Mouse (Mus musculus): Measurements from ENCODE around the gene Arf1. TPM values are rescaled to one million over a fixed set of nuclear protein-coding genes. Genes with fewer than 3 reads are reported as not detected.
A peak's percentile ranks its signal among the peaks of the same experiment; 100 is the strongest.
"Not testable (repeated sequence)": the region's sequence is repeated elsewhere in the genome, so short reads cannot be mapped to it uniquely, and the experiment has no call there.

The Arf1 gene
- polyA plus RNA-seq, 1 experiment from 2014 or later, result 605 TPM

DNA sequence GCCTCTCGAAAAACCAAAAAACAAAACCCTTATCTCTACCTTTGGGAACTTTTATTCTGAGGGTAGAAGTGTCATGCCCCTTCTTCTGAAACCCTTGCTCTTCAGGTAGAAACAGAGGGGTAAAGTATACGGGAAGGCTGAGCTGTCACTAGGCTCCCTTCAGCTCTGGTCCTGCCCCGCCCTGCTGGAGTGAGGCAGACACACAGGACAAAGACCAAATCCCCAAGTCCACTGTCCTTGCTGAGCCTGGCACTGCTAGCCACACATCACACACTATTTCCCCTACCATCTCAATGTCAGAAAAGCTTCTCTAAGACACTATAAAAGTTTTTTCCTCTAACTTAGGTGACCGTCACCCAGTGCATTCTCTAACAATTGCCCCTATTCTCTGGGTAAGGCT, 5.8 kb downstream of the Arf1 start:
- Histone ChIP-seq H3K36me3 (ENCODE audit: control insufficient read depth, insufficient read depth) (peaks cover 4% of the 10 kb centered on the region; the same call in 1 of the 2 replicates), H3K27ac (ENCODE audit: low read depth, low read length) (no peak overlapping the region; the same call in 1 of the 2 replicates), H3K4me1 (replicated peaks; ENCODE audit: control insufficient read depth, insufficient read depth, low read length) (peaks cover 31% of the 10 kb centered on the region), H3K4me2 (replicated peaks; ENCODE audit: low read depth) (no peak overlapping the region; the same call in 1 of the 2 replicates), H3K9ac (ENCODE audit: low read depth, low read length) (no peak overlapping the region), H3K9me3 (ENCODE audit: control insufficient read depth) (no peaks in the 10 kb centered on the region), H3K27me3 (replicated peaks; ENCODE audit: control insufficient read depth, insufficient read depth, low read length) (no peaks in the 10 kb centered on the region), H3K4me3 (ENCODE audit: low read depth, low read length) (no peak overlapping the region)
- WGBS, result 65% methylated on average over 4 of the region's 4 CpGs
- TF ChIP-seq CTCF (IDR thresholded peaks at IDR 0.05; ENCODE audit: low read depth), result no peak
- no peak for ATAC-seq

DNA sequence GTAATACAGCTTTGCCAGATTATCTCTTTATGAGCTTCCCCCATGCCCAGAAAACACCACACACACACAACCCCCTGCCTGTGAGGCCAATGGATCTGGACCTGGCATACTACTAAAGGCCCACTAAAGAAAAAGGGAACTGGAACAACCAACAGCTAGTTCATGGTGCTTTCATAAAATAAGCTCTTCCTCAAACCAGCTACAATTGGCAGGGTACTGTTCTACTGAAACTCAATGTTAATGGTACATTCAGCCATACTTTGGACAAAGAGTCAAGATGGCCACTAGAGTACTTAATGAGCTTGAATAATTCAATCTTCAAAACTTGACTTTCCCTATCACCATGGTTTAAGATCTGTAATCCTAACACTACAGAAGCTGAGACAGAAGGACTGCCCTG, 6.5 kb downstream of the Arf1 start:
- no peak for TF ChIP-seq CTCF (IDR thresholded peaks at IDR 0.05; ENCODE audit: low read depth)
- H3K9me3 ChIP-seq (ENCODE audit: control insufficient read depth), result no peaks in the 10 kb centered on the region
- H3K4me3 ChIP-seq (ENCODE audit: low read depth, low read length), result no peak overlapping the region
- H3K27ac ChIP-seq (ENCODE audit: low read depth, low read length), result no peak overlapping the region
- H3K9ac ChIP-seq (ENCODE audit: low read depth, low read length), result no peak overlapping the region
- no peak overlapping the region for H3K4me2 ChIP-seq (replicated peaks; ENCODE audit: low read depth)
- ATAC-seq, result no peak
- H3K36me3 ChIP-seq (ENCODE audit: control insufficient read depth, insufficient read depth), result peaks cover 4% of the 10 kb centered on the region; the same call in 1 of the 2 replicates
- H3K27me3 ChIP-seq (replicated peaks; ENCODE audit: control insufficient read depth, insufficient read depth, low read length), result no peaks in the 10 kb centered on the region
- H3K4me1 ChIP-seq (replicated peaks; ENCODE audit: control insufficient read depth, insufficient read depth, low read length), result peaks cover 31% of the 10 kb centered on the region

DNA sequence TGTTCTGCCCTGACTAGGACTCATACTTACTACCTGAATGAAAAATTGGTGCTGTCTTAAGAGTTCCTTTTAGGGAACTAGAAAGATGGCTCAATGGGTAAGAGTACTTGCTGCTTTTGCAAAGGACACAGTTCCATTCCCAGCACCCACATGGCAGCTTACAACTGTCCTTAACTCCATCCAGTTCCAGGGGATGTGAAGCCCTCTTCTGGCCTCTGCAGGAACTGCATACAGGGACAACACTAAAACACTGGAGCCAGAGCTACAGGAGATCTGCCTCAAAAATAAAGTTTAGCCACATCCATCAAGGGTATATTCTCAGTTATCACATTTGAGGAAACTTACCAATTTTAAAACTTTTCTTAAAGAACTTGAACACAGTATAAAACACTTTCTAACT, 9.0 kb downstream of the Arf1 start:
- Histone ChIP-seq H3K36me3 (ENCODE audit: control insufficient read depth, insufficient read depth) (peaks cover 4% of the 10 kb centered on the region), H3K27ac (ENCODE audit: low read depth, low read length) (no peak overlapping the region), H3K9ac (ENCODE audit: low read depth, low read length) (no peak overlapping the region), H3K4me1 (replicated peaks; ENCODE audit: control insufficient read depth, insufficient read depth, low read length) (peaks cover 22% of the 10 kb centered on the region), H3K4me3 (ENCODE audit: low read depth, low read length) (no peak overlapping the region), H3K4me2 (replicated peaks; ENCODE audit: low read depth) (no peak overlapping the region), H3K9me3 (ENCODE audit: control insufficient read depth) (no peaks in the 10 kb centered on the region), H3K27me3 (replicated peaks; ENCODE audit: control insufficient read depth, insufficient read depth, low read length) (no peaks in the 10 kb centered on the region)
- TF ChIP-seq CTCF (IDR thresholded peaks at IDR 0.05; ENCODE audit: low read depth), result peak; percentile 71
- ATAC-seq, result no peak

DNA sequence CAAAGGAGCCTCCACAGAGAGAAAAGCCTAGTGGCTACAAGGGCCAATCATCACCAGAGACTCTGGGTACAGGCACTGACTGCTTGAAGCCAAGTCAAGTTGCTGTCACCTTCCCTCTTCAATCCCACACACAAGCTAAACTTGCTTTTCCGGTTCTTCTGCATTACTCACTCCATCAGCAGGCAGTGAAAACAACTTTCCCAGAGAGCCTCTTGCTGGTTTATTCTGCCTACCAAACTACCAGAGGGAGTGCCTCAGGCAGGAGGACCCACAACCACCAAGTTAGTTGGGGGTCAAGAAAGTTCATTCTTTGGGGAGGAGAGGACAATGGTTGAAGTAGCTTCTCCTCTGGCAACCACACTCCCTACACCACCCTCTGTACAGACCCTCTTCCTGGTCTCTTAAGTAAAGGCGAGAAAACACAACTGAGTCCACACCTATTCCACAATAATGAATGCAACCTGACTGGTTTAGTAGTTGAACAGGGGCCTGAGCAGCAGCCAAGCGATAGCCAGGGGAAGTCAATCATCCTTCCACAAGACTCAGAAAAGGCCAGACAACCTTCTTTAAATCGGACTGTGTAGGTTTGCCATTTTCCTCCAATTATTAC, 9.6 kb downstream of the Arf1 start:
- H3K27ac ChIP-seq (ENCODE audit: low read depth, low read length), result no peak overlapping the region

DNA sequence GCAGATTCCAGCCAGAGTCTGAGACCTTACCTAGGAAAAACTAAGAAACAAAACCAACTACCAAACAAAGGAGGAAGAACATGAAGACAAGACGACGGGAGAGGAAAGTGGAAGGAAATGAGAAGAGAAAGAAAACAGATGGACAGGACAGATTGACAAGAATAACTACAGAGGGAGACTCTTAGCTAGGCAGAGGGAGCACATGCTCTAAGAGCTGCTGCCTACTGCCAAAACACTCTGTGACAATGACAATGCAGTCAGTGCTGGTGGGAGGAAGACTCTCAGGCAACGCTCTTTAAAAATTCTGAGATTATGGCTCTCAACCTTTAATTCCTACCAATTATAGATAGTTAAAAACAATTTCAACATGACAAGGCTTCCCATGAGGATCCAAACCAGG, 11.1 kb downstream of the Arf1 start:
- no peak overlapping the region for H3K27ac ChIP-seq (ENCODE audit: low read depth, low read length)
- 74% methylated on average over 3 of the region's 3 CpGs for WGBS
- no peak for TF ChIP-seq CTCF (IDR thresholded peaks at IDR 0.05; ENCODE audit: low read depth)
- H3K9me3 ChIP-seq (ENCODE audit: control insufficient read depth), result no peaks in the 10 kb centered on the region
- H3K4me1 ChIP-seq (replicated peaks; ENCODE audit: control insufficient read depth, insufficient read depth, low read length), result peaks cover 14% of the 10 kb centered on the region
- no peak overlapping the region for H3K9ac ChIP-seq (ENCODE audit: low read depth, low read length)
- no peak overlapping the region for H3K4me3 ChIP-seq (ENCODE audit: low read depth, low read length)
- no peaks in the 10 kb centered on the region for H3K27me3 ChIP-seq (replicated peaks; ENCODE audit: control insufficient read depth, insufficient read depth, low read length)
- H3K4me2 ChIP-seq (replicated peaks; ENCODE audit: low read depth), result no peak overlapping the region
- peaks cover 8% of the 10 kb centered on the region for H3K36me3 ChIP-seq (ENCODE audit: control insufficient read depth, insufficient read depth)
- no peak for ATAC-seq

More for the DNA sequence above, 9.6 kb downstream of the Arf1 start:
- H3K4me1 ChIP-seq (replicated peaks; ENCODE audit: control insufficient read depth, insufficient read depth, low read length), result peaks cover 22% of the 10 kb centered on the region
- peak; percentile 43 for ATAC-seq
- 40% methylated on average over 4 of the region's 4 CpGs for whole genome bisulfite sequencing
- H3K4me3 ChIP-seq (ENCODE audit: low read depth, low read length), result no peak overlapping the region
- TF ChIP-seq CTCF (IDR thresholded peaks at IDR 0.05; ENCODE audit: low read depth), result no peak
- no peaks in the 10 kb centered on the region for H3K27me3 ChIP-seq (replicated peaks; ENCODE audit: control insufficient read depth, insufficient read depth, low read length)
- H3K36me3 ChIP-seq (ENCODE audit: control insufficient read depth, insufficient read depth), result peaks cover under 1% of the 10 kb centered on the region
- no peaks in the 10 kb centered on the region for H3K9me3 ChIP-seq (ENCODE audit: control insufficient read depth)
- no peak overlapping the region for H3K9ac ChIP-seq (ENCODE audit: low read depth, low read length)
- peak overlapping the region; percentile 24; the same call in 1 of the 2 replicates for H3K4me2 ChIP-seq (replicated peaks; ENCODE audit: low read depth)

DNA sequence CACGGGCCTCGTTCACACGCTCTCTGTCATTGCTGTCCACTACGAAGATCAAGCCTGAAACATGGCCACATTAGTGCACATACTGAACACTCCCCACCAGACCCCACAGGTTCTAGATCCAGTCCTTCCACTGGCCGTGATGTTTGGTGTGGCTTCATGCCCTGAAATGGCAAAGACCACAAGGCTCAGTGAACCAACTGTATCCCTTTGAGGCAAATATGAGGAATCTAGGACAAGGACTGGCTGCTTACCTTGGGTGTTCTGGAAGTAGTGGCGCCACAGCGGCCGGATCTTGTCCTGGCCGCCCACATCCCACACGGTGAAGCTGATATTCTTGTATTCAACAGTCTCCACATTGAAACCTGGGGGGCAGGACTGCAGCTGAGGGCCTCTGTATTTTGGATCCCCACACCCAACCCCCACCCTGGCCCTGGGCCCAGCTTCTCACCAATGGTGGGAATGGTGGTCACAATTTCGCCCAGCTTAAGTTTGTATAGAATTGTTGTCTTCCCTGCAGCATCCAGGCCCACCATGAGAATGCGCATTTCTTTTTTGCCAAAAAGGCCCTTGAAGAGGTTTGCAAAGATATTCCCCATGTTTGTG, 15.1 kb downstream of the Arf1 start:
- H3K36me3 ChIP-seq (ENCODE audit: control insufficient read depth, insufficient read depth), result peaks cover 32% of the 10 kb centered on the region
- H3K4me3 ChIP-seq (ENCODE audit: low read depth, low read length), result no peak overlapping the region
- no peaks in the 10 kb centered on the region for H3K9me3 ChIP-seq (ENCODE audit: control insufficient read depth)
- 88% methylated on average over 12 of the region's 12 CpGs for WGBS
- no peak for ATAC-seq
- H3K4me2 ChIP-seq (replicated peaks; ENCODE audit: low read depth), result no peak overlapping the region
- no peaks in the 10 kb centered on the region for H3K27me3 ChIP-seq (replicated peaks; ENCODE audit: control insufficient read depth, insufficient read depth, low read length)
- H3K9ac ChIP-seq (ENCODE audit: low read depth, low read length), result no peak overlapping the region
- H3K4me1 ChIP-seq (replicated peaks; ENCODE audit: control insufficient read depth, insufficient read depth, low read length), result 0 out of 2 replicates have a peak, but pooled peaks cover 3% of the 10 kb centered on the region
- TF ChIP-seq CTCF (IDR thresholded peaks at IDR 0.05; ENCODE audit: low read depth), result no peak
- no peak overlapping the region for H3K27ac ChIP-seq (ENCODE audit: low read depth, low read length)

DNA sequence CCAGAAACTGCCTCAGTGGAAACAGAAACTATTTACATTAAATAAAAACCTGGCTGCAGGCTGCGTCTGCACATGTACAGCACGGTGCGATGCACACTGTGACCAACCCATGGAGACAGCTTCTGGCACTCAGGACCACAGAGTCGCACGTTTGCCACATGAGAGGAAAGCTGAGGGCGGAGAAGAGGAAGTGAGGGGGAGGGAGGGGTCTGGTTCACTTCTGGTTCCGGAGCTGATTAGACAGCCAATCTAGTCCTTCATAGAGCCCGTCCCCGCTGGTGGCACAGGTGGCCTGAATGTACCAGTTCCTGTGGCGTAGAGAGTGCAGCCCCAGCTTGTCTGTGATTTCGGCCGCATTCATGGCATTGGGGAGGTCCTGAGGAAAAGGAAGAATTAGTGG, 15.8 kb downstream of the Arf1 start:
- 69% methylated on average over 12 of the region's 12 CpGs for WGBS
- H3K36me3 ChIP-seq (ENCODE audit: control insufficient read depth, insufficient read depth), result peaks cover 32% of the 10 kb centered on the region
- H3K4me2 ChIP-seq (replicated peaks; ENCODE audit: low read depth); H3K9me3 ChIP-seq (ENCODE audit: control insufficient read depth); H3K27ac ChIP-seq (ENCODE audit: low read depth, low read length); H3K4me1 ChIP-seq (replicated peaks; ENCODE audit: control insufficient read depth, insufficient read depth, low read length); H3K4me3 ChIP-seq (ENCODE audit: low read depth, low read length); H3K9ac ChIP-seq (ENCODE audit: low read depth, low read length); H3K27me3 ChIP-seq (replicated peaks; ENCODE audit: control insufficient read depth, insufficient read depth, low read length); ATAC-seq: not testable (repeated sequence)

DNA sequence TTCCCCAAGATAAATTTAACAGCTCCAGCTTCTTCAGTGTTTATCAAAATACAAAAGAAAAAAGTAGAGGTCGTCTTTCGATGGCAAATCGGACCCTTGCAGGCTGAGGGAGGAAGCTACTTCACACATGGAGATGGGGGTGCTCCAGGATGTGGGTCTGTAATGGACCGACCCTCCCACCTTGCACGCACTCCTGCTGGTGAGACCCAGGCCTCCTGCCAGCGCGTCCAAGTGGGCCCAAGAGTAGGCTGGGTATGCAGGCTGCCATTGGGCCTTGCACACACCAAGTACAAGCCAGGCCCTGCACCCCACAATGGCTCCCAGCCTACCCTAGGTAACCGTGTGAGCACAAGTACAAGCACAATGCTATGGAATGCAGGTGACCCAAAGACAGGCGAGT, 16.5 kb downstream of the Arf1 start:
- H3K4me1 ChIP-seq (replicated peaks; ENCODE audit: control insufficient read depth, insufficient read depth, low read length); H3K4me3 ChIP-seq (ENCODE audit: low read depth, low read length); H3K27ac ChIP-seq (ENCODE audit: low read depth, low read length); H3K9me3 ChIP-seq (ENCODE audit: control insufficient read depth); H3K4me2 ChIP-seq (replicated peaks; ENCODE audit: low read depth); H3K27me3 ChIP-seq (replicated peaks; ENCODE audit: control insufficient read depth, insufficient read depth, low read length); ATAC-seq; H3K9ac ChIP-seq (ENCODE audit: low read depth, low read length): not testable (repeated sequence)
- H3K36me3 ChIP-seq (ENCODE audit: control insufficient read depth, insufficient read depth), result peaks cover 33% of the 10 kb centered on the region
- WGBS, result 80% methylated on average over 9 of the region's 9 CpGs

All from intestine, postnatal 0 days (tissue).